Mouse (Mus musculus) myocyte (in vitro differentiated cells): Measurements from ENCODE around the gene Dnajb8. TPM values are rescaled to one million over a fixed set of nuclear protein-coding genes. Genes with fewer than 3 reads are reported as not detected.

Experiments used
- H3K27me3 ChIP-seq: one replicate; pipeline ENCODE4 v1.6.1; 2011; ENCODE audit not compliant: control insufficient read depth, insufficient read depth, insufficient read length
- H3K36me3 ChIP-seq: one replicate; pipeline ENCODE4 v1.6.1; 2011; ENCODE audit not compliant: control insufficient read depth, insufficient read depth
- H3K4me2 ChIP-seq: one replicate; pipeline ENCODE4 v1.6.1; 2011; ENCODE audit warnings: low read depth, control low read depth
- H3K4me3 ChIP-seq: one replicate; pipeline ENCODE4 v1.5.1; 2011; ENCODE audit warnings: mild to moderate bottlenecking, control low read depth, moderate library complexity
- H3K79me2 ChIP-seq: one replicate; pipeline ENCODE4 v1.6.1; 2011; ENCODE audit not compliant: control insufficient read depth, insufficient read depth
- H3ac ChIP-seq: one replicate; pipeline ENCODE4 v1.6.1; 2011; ENCODE audit not compliant: control insufficient read depth, insufficient read length
- CEBPB ChIP-seq: IDR thresholded peaks from 2 replicates; pipeline ENCODE4 v1.6.1; 2011; ENCODE audit warnings: mild to moderate bottlenecking, moderate library complexity; ENCODE audit not compliant: poor library complexity, insufficient read depth, severe bottlenecking
- E2F4 ChIP-seq: IDR thresholded peaks from one replicate; pipeline ENCODE4 v1.6.1; 2011; ENCODE audit warnings: mild to moderate bottlenecking, control low read depth, moderate library complexity; ENCODE audit not compliant: insufficient read depth
- MAX ChIP-seq: IDR thresholded peaks from one replicate; pipeline ENCODE4 v1.6.1; 2011; ENCODE audit warnings: low read depth, mild to moderate bottlenecking, control low read depth
- MYOD1 ChIP-seq, 3 experiments: IDR thresholded peaks; one replicate each; pipeline ENCODE4 v1.6.1; 2011; ENCODE audit warnings: control low read depth in 2 of 3, low read depth in 2 of 3, mild to moderate bottlenecking in 2 of 3, moderate library complexity in 1 of 3; ENCODE audit not compliant: insufficient read length in 2 of 3, control insufficient read depth in 1 of 3
- MYOG ChIP-seq, 3 experiments: IDR thresholded peaks; one replicate each; pipeline ENCODE4 v1.6.1; 2011; ENCODE audit warnings: control low read depth in 2 of 3, low read depth in 2 of 3, mild to moderate bottlenecking in 2 of 3; ENCODE audit not compliant: insufficient read length in 2 of 3, control insufficient read depth in 1 of 3, insufficient read depth in 1 of 3
- POLR2A ChIP-seq: IDR thresholded peaks from one replicate; pipeline ENCODE4 v1.6.1; 2011; ENCODE audit warnings: low read depth, mild to moderate bottlenecking, control low read depth, moderate library complexity; ENCODE audit not compliant: insufficient read length
- POLR2AphosphoS2 ChIP-seq: IDR thresholded peaks from one replicate; pipeline ENCODE4 v1.6.1; 2011; ENCODE audit warnings: low read depth, control low read depth; ENCODE audit not compliant: insufficient read length
- REST ChIP-seq: IDR thresholded peaks from one replicate; pipeline ENCODE4 v1.6.1; 2011; ENCODE audit warnings: mild to moderate bottlenecking, control low read depth, moderate library complexity; ENCODE audit not compliant: insufficient read depth, insufficient read length
- SRF ChIP-seq: IDR thresholded peaks from one replicate; pipeline ENCODE4 v1.6.1; 2011; ENCODE audit warnings: low read depth; ENCODE audit not compliant: control insufficient read depth, insufficient read length
- TCF12 ChIP-seq: IDR thresholded peaks from one replicate; pipeline ENCODE4 v1.6.1; 2011; ENCODE audit warnings: mild to moderate bottlenecking, control low read depth; ENCODE audit not compliant: poor library complexity, insufficient read depth, severe bottlenecking
- TCF3 ChIP-seq: IDR thresholded peaks from one replicate; pipeline ENCODE4 v1.6.1; 2011; ENCODE audit warnings: low read depth, control low read depth; ENCODE audit not compliant: insufficient read length
- USF1 ChIP-seq: IDR thresholded peaks from one replicate; pipeline ENCODE4 v1.6.1; 2011; ENCODE audit warnings: low read depth, mild to moderate bottlenecking, control low read depth, moderate library complexity
- polyA plus RNA-seq: library from polyadenylated mRNA; unstranded; fragments of >200 nt; fragmentation: generic; extraction: Trizol; gene quantifications from one replicate; pipeline ENCODE4 v1.2.1, GENCODE M21; 2012; ENCODE audit warnings: missing spikeins

Dnajb8 gene
- polyA plus RNA-seq, 1 experiment = not detected

DNA sequence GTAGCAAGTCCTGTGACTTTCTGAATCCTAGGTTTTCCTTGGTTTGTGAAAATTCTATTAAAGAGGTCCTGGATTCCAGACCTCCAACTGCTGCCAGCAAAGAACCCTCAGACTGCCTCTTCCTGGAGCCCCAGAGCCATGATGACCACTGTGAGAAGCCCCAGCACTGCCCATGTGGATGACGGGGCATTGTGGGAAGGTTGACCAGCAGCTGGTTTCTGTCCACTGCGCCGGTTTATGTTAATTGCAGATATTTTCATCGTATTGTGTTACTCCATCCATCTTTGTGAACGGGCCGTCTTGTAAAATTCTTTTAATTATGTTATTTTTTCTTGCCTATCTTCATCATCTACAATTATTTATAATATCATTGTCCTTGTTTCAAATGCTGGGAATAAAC lies 52.6 kb downstream of the Dnajb8 start:
- Histone ChIP-seq H3K36me3 (no peaks in the 10 kb centered on the region), H3K79me2 (no peaks in the 10 kb centered on the region), H3K27me3 (no peaks in the 10 kb centered on the region), H3ac (no peak overlapping the region), H3K4me2 (no peak overlapping the region), H3K4me3 (no peak overlapping the region)
- TF ChIP-seq SRF (no peak), CEBPB (no peak), TCF12 (no peak), MYOD1 (IDR thresholded peaks at IDR 0.05; ENCODE audit: control insufficient read depth in 1 of 3, insufficient read length in 2 of 3, low read depth in 2 of 3) (no peak), MYOG (IDR thresholded peaks at IDR 0.05; ENCODE audit: control insufficient read depth in 1 of 3, insufficient read depth in 1 of 3, insufficient read length in 2 of 3, low read depth in 2 of 3) (no peak), E2F4 (no peak), POLR2A (no peak), MAX (no peak)

DNA sequence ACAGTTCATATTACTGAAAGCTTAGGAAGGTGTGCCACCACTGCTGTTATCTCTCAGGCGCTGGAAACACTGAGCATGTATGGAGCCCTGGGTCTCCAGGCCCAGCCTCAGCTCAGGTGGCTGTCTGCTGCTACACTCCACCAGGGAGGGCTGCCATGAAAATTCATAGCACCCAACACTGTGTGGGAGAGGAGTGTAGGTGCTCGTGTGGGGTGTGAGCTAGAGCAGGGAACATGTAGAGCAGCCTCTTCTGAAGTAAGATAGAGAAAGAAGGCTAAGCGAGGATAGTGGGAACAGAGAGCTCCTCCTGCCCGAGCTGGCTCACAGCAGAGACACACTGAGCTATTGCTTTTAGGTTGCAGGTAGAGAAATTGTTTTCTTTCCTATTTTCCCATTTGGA lies 54.2 kb downstream of the Dnajb8 start:
- no peaks in the 10 kb centered on the region for H3K27me3 ChIP-seq
- no peaks in the 10 kb centered on the region for H3K36me3 ChIP-seq
- H3K79me2 ChIP-seq = no peaks in the 10 kb centered on the region
- H3ac ChIP-seq = no peak overlapping the region
- TF ChIP-seq TCF3 (no peak), REST (no peak)
- no peak overlapping the region for H3K4me2 ChIP-seq
- H3K4me3 ChIP-seq = no peak overlapping the region

DNA sequence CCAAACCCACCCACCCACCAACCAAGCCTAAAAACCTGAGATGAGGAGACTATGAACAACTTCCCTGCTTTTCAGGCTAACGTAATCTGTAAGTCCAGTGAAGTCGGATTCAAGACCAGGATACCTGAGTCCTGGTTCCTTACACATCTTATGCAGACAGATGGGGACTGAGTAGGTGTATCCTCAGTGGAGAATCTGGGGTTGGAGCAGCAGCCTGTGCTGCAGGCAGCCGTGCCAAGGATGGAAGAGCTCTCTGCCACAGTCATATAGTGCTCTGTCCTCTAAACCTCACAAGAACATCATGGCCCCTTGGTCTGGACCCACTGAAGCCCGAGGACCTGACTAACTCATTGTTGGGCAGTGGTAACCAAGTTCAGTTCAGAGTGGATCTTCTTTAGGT lies 55.2 kb downstream of the Dnajb8 start:
- H3K79me2 ChIP-seq = no peaks in the 10 kb centered on the region
- no peaks in the 10 kb centered on the region for H3K36me3 ChIP-seq
- no peak overlapping the region for H3K4me2 ChIP-seq
- no peak overlapping the region for H3ac ChIP-seq
- H3K4me3 ChIP-seq = no peak overlapping the region
- H3K27me3 ChIP-seq = no peaks in the 10 kb centered on the region
- TF ChIP-seq POLR2AphosphoS2 = no peak
- TF ChIP-seq USF1 = no peak
- TF ChIP-seq E2F4 = no peak
- no peak for TF ChIP-seq REST
- TF ChIP-seq TCF12 = no peak
- no peak for TF ChIP-seq MAX
- TF ChIP-seq MYOD1 (IDR thresholded peaks at IDR 0.05; ENCODE audit: control insufficient read depth in 1 of 3, insufficient read length in 2 of 3, low read depth in 2 of 3) = no peak
- TF ChIP-seq POLR2A = no peak
- no peak for TF ChIP-seq MYOG (IDR thresholded peaks at IDR 0.05; ENCODE audit: control insufficient read depth in 1 of 3, insufficient read depth in 1 of 3, insufficient read length in 2 of 3, low read depth in 2 of 3)
- no peak for TF ChIP-seq TCF3
- no peak for TF ChIP-seq CEBPB
- TF ChIP-seq SRF = no peak

GRCm38 (mm10) chr6:88278141-88278540 lies 56.1 kb downstream of the Dnajb8 start:
- Histone ChIP-seq H3K36me3 (no peaks in the 10 kb centered on the region), H3ac (no peak overlapping the region), H3K4me3 (no peak overlapping the region), H3K27me3 (no peaks in the 10 kb centered on the region), H3K4me2 (no peak overlapping the region), H3K79me2 (no peaks in the 10 kb centered on the region)
- TF ChIP-seq POLR2AphosphoS2 (no peak), CEBPB (no peak), TCF3 (no peak), MYOG (IDR thresholded peaks at IDR 0.05; ENCODE audit: control insufficient read depth in 1 of 3, insufficient read depth in 1 of 3, insufficient read length in 2 of 3, low read depth in 2 of 3) (no peak), SRF (no peak), TCF12 (no peak), REST (no peak)

DNA sequence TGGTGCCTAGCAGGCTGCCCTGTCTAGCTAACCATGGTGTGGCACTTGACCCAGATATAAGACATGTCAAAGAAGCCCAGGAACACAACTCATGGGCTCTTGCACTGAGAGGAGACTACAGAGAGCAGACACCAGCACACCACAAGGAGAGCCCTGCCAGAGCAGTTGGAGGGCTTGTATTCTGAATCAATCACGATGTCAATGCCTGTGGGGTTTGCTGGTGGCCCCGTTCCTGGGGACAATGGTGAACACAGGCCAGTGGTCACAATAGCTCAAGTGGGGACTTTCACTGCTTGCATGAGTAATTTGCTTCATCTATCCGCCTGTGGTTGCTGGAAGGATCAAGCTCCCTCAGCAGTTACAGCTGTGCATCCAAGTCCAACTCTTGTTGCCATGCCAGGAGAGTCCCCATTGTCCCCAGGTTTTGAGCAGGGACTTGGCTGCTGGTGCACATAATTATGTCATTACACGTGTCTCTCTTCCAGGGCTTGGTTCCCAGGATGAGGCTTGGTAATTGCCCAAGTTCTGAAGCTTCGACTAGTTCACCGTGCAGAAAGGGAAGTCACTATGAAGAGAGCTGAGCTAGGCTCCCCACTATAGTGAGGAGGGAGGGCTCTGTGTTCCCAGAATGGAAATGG lies 68.2 kb downstream of the Dnajb8 start:
- H3K4me3 ChIP-seq = no peak overlapping the region
- H3K36me3 ChIP-seq = no peaks in the 10 kb centered on the region
- no peaks in the 10 kb centered on the region for H3K79me2 ChIP-seq
- H3K4me2 ChIP-seq = no peak overlapping the region
- H3K27me3 ChIP-seq = no peaks in the 10 kb centered on the region
- no peak overlapping the region for H3ac ChIP-seq
- no peak for TF ChIP-seq USF1
- TF ChIP-seq POLR2A = no peak
- TF ChIP-seq E2F4 = no peak
- TF ChIP-seq REST = no peak
- no peak for TF ChIP-seq TCF3
- no peak for TF ChIP-seq CEBPB
- no peak for TF ChIP-seq TCF12
- TF ChIP-seq POLR2AphosphoS2 = no peak
- no peak for TF ChIP-seq MYOD1 (IDR thresholded peaks at IDR 0.05; ENCODE audit: control insufficient read depth in 1 of 3, insufficient read length in 2 of 3, low read depth in 2 of 3)
- TF ChIP-seq SRF = no peak
- TF ChIP-seq MYOG (IDR thresholded peaks at IDR 0.05; ENCODE audit: control insufficient read depth in 1 of 3, insufficient read depth in 1 of 3, insufficient read length in 2 of 3, low read depth in 2 of 3) = no peak
